Mouse (Mus musculus) heart, postnatal 0 days (tissue): ENCODE data around the gene Gm9936. TPM values are rescaled to one million over a fixed set of nuclear protein-coding genes. Genes with fewer than 3 reads are reported as not detected.
"Not testable (repeated sequence)": the region's sequence is repeated elsewhere in the genome, so short reads cannot be mapped to it uniquely, and the experiment has no call there.

Experiments used
- ATAC-seq: fragments of 200-750 bp; cut with Nextera tagmentation; 2 replicates; pipeline ENCODE4 v1.8.0; 2017; ENCODE audit warnings: low read depth, moderate number of reproducible peaks, moderate library complexity; ENCODE audit not compliant: insufficient read depth
- DNase-seq: peaks from one replicate; pipeline ENCODE4 v3.0.0-alpha.2; 2016; ENCODE audit warnings: low spot score
- H3K27ac ChIP-seq: fragments of 300-500 bp; sonication (generic); 2 replicates; pipeline ENCODE4 v1.5.1; 2014; ENCODE audit warnings: low read depth, mild to moderate bottlenecking
- H3K27me3 ChIP-seq: fragments of 300-500 bp; sonication (generic); 2 replicates; pipeline ENCODE4 v1.6.1; 2014; ENCODE audit warnings: low read length, mixed read lengths; ENCODE audit not compliant: control insufficient read depth, insufficient read depth
- H3K36me3 ChIP-seq: fragments of 300-500 bp; sonication (generic); replicated peaks from 2 replicates; pipeline ENCODE4 v1.6.1; 2014; ENCODE audit warnings: low read length, mixed read lengths; ENCODE audit not compliant: control insufficient read depth, insufficient read depth
- H3K4me1 ChIP-seq: fragments of 300-500 bp; sonication (generic); 2 replicates; pipeline ENCODE4 v1.6.1; 2014; ENCODE audit warnings: antibody characterized with exemption; ENCODE audit not compliant: control insufficient read depth, insufficient read depth
- H3K4me2 ChIP-seq: fragments of 300-500 bp; sonication (generic); 2 replicates; pipeline ENCODE4 v1.6.1; 2014; ENCODE audit warnings: low read depth, mild to moderate bottlenecking, low read length, moderate library complexity
- H3K4me3 ChIP-seq: fragments of 300-500 bp; sonication (generic); 2 replicates; pipeline ENCODE4 v1.5.1; 2014; ENCODE audit warnings: low read depth, low read length
- H3K9ac ChIP-seq: fragments of 300-500 bp; sonication (generic); replicated peaks from 2 replicates; pipeline ENCODE4 v1.6.1; 2014; ENCODE audit warnings: low read depth, low read length, mixed read lengths
- H3K9me3 ChIP-seq: fragments of 300-500 bp; sonication (generic); replicated peaks from 2 replicates; pipeline ENCODE4 v1.6.1; 2016; ENCODE audit warnings: low read length; ENCODE audit not compliant: control insufficient read depth
- CTCF ChIP-seq: IDR thresholded peaks from 2 replicates; pipeline ENCODE4 v1.5.1; 2016; ENCODE audit warnings: antibody characterized with exemption, control low read depth, low read depth
- EP300 ChIP-seq: IDR thresholded peaks from 2 replicates; pipeline ENCODE4 v1.6.1; 2016; ENCODE audit warnings: antibody characterized with exemption, low read depth
- WGBS: fragments of 180-500 bp; shearing (Covaris S2); extraction: QIAGEN DNeasy Blood & Tissue Kit; methylation state at CpG from one replicate; pipeline ENCODE4 v1.1.7; 2014; 5-methylcytosine and 5-hydroxymethylcytosine counted together
- polyA plus RNA-seq: library from polyadenylated mRNA; unstranded; fragments of >200 nt; fragmentation: Nextera tagmentation; extraction: Ambion mirVana; gene quantifications from 2 replicates; pipeline ENCODE4 v1.2.1, GENCODE M21; 2015
- total RNA-seq: library from RNA; depleted of rRNA; stranded (reverse); fragments of >200 nt; gene quantifications from 2 replicates; pipeline ENCODE4 v1.2.3, GENCODE M21; 2014; ENCODE audit warnings: low replicate concordance

Gm9936 gene
- total and polyA plus RNA-seq, 2 experiments from 2014 or later, result not detected

DNA sequence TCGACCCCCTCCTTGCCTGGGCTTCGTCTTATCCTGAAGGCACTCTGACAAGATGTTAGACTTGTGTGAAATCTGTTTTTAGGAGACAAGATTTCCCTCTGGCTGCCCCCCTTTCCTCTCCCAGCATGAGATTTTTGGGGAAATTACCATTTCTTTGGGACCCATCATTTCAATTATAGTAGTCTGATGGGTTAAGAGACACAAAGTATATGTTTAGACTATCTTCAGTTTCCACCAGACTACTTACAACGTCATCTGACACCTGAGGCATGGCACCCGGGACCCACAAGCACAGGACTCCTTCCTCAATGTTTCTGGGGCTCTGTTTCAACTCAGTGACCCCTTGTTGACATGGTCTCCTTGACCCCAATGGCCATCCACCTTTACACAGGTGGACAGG, 37.1 kb upstream of the Gm9936 start:
- DNase-seq (no peak), ATAC-seq (no peak)
- no peak overlapping the region for H3K4me2 ChIP-seq
- 0 out of 2 replicates have a peak, but pooled peaks cover 3% of the 10 kb centered on the region for H3K27me3 ChIP-seq
- H3K4me1 ChIP-seq, result no peaks in the 10 kb centered on the region
- no peak overlapping the region for H3K27ac ChIP-seq
- no peak overlapping the region for H3K4me3 ChIP-seq
- no peaks in the 10 kb centered on the region for H3K9me3 ChIP-seq
- WGBS, result 81% methylated on average over 4 of the region's 4 CpGs
- no peak for TF ChIP-seq CTCF
- no peak for TF ChIP-seq EP300
- no peak overlapping the region for H3K9ac ChIP-seq
- H3K36me3 ChIP-seq, result no peaks in the 10 kb centered on the region

- Histone ChIP-seq H3K27ac (no peak overlapping the region), H3K4me2 (no peak overlapping the region), H3K9ac (no peak overlapping the region), H3K4me3 (no peak overlapping the region), H3K36me3 (no peaks in the 10 kb centered on the region), H3K9me3 (no peaks in the 10 kb centered on the region), H3K4me1 (no peaks in the 10 kb centered on the region), H3K27me3 (no peaks in the 10 kb centered on the region)
- 80% methylated on average over 2 of the region's 2 CpGs for WGBS
- DNase-seq (no peak), ATAC-seq (no peak)
- no peak for TF ChIP-seq CTCF
- TF ChIP-seq EP300, result no peak
Observed at GRCm38 (mm10) chr5:114888995-114889394, 30.5 kb upstream of the Gm9936 start.

DNA sequence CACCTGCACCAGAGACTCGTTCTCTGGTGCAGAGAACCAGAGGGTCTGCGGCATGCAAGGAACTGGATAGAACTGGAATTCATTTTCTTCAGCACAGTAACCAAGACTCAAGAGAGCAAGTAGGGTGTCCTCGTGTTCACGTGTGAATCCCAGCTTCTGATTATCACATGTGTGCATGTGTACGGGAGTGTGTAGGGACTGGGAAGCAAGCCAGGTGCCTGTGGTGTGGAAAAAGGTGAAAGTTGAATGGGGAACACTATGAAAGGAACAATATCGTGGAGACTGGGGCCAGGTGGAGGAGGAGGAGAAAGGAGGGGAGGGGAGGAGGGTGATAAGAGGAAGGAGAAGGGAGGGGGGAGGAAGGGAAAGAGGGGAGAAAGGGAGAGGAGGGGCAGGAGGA, 28.3 kb upstream of the Gm9936 start:
- H3K4me2 ChIP-seq, result no peak overlapping the region
- H3K27me3 ChIP-seq, result 0 out of 2 replicates have a peak, but pooled peaks cover 3% of the 10 kb centered on the region
- H3K36me3 ChIP-seq, result no peaks in the 10 kb centered on the region
- TF ChIP-seq EP300, result no peak
- no peak for TF ChIP-seq CTCF
- H3K9me3 ChIP-seq, result no peaks in the 10 kb centered on the region
- 69% methylated on average over 6 of the region's 6 CpGs for WGBS
- H3K27ac ChIP-seq, result no peak overlapping the region
- no peak overlapping the region for H3K4me3 ChIP-seq
- no peaks in the 10 kb centered on the region for H3K4me1 ChIP-seq
- no peak overlapping the region for H3K9ac ChIP-seq
- no peak for ATAC-seq
- no peak for DNase-seq

DNA sequence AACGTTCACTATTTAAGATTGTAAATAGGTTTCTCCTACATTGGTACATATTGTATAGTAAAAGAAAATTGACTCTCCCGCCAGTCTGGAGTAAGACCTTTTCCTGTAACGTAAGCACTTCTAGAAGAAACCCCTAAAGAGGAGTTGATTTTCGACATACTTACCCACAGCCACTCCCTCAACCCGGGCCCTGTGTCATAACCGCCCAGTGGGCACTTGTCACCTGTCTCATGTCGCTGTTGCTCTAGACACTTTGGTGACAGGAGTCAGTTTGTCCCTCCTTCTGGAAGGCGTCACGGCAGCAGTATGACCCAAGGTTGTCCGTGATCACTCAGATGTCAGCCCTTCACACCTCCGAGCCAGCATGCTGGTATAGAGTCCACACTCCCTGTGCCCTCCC, 24.5 kb upstream of the Gm9936 start:
- no peak for ATAC-seq
- WGBS, result 66% methylated on average over 11 of the region's 11 CpGs
- H3K9me3 ChIP-seq, result no peaks in the 10 kb centered on the region
- DNase-seq, result no peak
- H3K36me3 ChIP-seq, result no peaks in the 10 kb centered on the region
- H3K4me3 ChIP-seq, result no peak overlapping the region
- no peak overlapping the region for H3K4me2 ChIP-seq
- TF ChIP-seq EP300 (no peak), CTCF (no peak)
- no peak overlapping the region for H3K27ac ChIP-seq
- no peak overlapping the region for H3K9ac ChIP-seq
- H3K4me1 ChIP-seq, result no peaks in the 10 kb centered on the region
- 0 out of 2 replicates have a peak, but pooled peaks cover 11% of the 10 kb centered on the region for H3K27me3 ChIP-seq

DNA sequence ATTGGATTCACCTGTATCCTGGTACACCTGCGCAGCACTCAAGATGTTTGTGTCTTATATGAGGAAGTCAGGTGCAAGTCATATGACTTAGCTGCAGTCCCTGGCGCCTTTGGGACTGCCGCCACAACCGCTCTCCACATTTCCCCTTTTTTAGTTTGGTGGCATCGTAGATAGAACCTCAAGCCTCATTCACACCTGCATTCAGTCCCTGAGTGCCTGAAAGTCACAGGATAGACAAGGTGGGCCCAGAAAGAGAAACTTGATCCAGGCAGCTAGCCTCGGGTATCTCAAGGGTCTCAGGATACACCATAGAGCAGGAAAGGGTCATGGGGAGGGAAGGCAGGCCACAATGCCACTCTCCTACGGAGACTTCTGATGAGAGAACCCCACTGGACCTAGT, 23.8 kb upstream of the Gm9936 start:
- not testable (repeated sequence) for ATAC-seq, DNase-seq, H3K4me1 ChIP-seq, H3K9ac ChIP-seq, H3K27ac ChIP-seq, H3K4me3 ChIP-seq, H3K36me3 ChIP-seq, H3K9me3 ChIP-seq, H3K4me2 ChIP-seq
- 78% methylated on average over 6 of the region's 7 CpGs for WGBS
- H3K27me3 ChIP-seq, result 0 out of 2 replicates have a peak, but pooled peaks cover 11% of the 10 kb centered on the region

DNA sequence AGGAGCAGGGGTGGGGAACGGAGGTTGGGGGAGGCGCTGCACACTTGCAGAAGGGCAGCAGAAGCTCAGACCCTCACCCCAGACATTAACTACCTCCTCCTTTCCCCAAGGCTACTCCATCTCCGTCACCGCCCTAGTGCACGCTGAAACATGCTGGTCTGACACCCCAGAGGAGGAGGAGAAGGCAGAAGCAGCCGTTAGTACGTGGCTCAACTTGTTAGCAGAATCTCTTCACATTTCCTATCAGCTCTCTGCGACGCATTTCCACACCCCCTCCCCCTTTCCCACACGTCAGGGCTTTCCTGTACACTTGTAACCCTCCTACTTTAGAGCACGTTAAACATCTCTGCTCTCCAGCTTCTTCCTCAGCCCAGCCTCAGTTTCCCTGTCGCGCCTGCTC, 20.9 kb upstream of the Gm9936 start:
- H3K9ac ChIP-seq, result no peak overlapping the region
- H3K9me3 ChIP-seq, result no peaks in the 10 kb centered on the region
- no peak overlapping the region for H3K27ac ChIP-seq
- no peak for ATAC-seq
- H3K27me3 ChIP-seq, result 0 out of 2 replicates have a peak, but pooled peaks cover 11% of the 10 kb centered on the region
- WGBS, result 44% methylated on average over 13 of the region's 13 CpGs
- no peak for DNase-seq
- no peak overlapping the region for H3K4me2 ChIP-seq
- H3K4me1 ChIP-seq, result no peaks in the 10 kb centered on the region
- no peak overlapping the region for H3K4me3 ChIP-seq
- H3K36me3 ChIP-seq, result no peaks in the 10 kb centered on the region
- no peak for TF ChIP-seq EP300
- TF ChIP-seq CTCF, result no peak
